Mouse (Mus musculus) monocyte, adult 2 months (primary cell): ENCODE data around the gene Fastkd5.
"Not testable (repeated sequence)": the region's sequence is repeated elsewhere in the genome, so short reads cannot be mapped to it uniquely, and the experiment has no call there.

Experiments used
- DNase-seq, 2 experiments: peaks; one replicate each; pipeline ENCODE4 v3.0.0; 2022; ENCODE audit warnings: low spot score in 2 of 2, low read depth in 1 of 2

Gene Fastkd5

DNA sequence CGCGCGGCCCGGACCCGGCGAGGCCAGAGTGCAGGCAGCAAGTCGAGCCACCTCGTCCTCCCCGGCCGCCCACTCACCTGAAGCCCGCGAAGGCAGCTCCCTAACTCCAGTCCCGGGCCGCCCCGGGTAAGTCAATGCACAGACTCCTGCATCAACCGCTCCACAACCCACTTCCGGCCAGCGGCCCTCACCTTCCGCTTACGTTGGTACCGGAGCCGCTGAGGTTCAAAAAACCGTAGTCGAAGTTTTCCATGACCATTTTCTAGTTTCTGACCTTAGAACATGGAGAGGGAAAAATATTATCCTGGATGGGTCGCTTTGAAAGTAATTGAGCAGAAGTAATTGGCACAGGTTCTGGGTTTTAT lies at the start of gene Fastkd5, which contains the start of gene Ubox5:
TSS of gene Fastkd5 (minus strand) at position 189 of the 365 bp plus-strand sequence.
TSS of gene Ubox5 (minus strand) at position 200 of the 365 bp plus-strand sequence.
- DNase-seq: peak; percentile 67 to 76

DNA sequence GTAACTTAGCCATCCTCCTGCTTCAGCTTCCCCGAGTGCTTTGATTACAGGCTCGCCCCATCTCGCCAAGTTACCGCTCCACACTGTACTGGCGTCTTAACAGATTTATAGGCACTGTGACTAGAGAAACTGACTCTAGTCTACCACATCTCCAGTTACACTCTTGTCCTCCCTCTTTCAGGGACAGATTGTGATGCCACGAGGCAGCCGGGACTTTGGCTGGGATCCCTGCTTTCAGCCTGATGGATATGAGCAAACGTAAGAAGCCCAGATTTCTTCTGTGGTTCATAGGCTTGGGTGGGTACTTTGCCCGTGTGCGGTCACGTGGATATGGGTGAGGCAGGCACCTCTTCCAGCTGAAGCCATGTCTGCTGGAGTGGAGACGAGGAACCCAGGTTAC lies 49.3 kb upstream of the Fastkd5 start:
- no peak for DNase-seq

DNA sequence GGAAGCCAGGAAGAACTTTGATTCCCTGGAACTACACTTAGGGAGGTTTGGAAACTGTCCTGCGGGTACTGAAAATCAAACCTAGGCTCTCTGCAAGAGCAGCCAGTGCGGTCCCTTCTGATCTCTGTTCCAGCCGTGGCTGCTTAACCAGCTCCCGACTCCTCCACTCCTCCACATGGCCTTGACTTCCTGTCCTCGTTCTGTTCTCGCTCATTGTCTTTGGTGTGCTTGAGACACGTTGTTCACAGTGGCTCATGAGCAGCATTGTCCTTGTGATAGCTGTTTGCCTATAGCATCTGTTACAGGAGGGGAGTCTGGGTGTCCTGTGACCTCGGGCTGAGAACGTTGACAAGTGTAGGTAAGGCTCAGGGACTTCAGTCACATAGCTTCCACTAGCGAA lies 47.4 kb upstream of the Fastkd5 start:
- no peak for DNase-seq

DNA sequence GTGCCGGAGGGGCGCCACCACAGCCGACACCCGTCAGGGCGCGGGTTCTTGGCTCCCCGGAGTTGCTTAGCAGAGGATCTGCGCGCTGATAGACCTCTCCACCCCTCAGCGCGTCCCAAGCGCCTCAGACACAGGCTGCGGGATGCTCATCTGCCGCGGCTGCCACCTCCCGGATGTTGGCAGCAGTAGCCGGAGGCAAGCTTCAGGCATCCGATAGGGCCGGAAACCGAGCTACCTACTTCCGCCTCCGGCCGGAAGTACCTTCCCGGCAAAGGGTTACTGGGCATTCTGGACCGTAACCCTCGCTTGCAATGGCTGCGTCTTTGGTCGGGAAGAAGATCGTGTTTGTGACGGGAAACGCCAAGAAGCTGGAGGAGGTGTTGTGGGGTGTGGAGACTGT lies 37.7 kb upstream of the Fastkd5 start, which contains the start of gene Itpa:
TSS of gene Itpa (plus strand) at position 52 of the 400 bp plus-strand sequence.
- DNase-seq: peak; percentile 55 to 61

DNA sequence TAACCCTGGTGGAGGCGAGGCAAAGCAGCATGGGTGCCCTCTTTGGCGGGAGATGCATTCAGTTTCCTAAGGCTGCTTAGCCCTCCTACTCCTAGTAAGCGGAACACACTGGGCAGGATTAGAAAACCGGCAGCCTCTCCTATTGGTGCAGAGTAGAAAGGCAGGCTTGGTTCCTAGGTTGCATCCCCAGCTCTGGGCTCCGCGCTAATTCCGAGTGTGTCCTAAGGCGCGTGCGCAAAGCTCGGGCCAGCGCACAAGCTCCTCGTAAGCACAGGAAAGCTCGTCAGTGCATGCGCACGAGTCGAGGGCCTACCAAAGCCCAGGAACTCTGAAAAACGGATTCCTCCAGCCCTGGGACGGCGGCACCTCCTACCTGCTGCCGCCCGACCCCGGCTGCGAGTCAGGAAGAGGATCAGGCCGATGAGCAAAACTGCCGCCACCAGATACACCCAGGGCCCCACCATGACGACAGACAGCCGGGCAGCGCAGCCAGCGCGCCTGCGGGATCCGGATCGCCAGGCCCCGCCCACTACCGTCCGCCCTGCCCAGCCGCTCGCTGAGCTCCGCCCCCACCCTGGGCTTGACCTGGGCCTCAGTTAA lies 34.4 kb upstream of the Fastkd5 start, which contains the start of gene Ddrgk1:
TSS of gene Ddrgk1 (minus strand) at position 558 of the 600 bp plus-strand sequence.
- peak; percentile 84 to 86 for DNase-seq

DNA sequence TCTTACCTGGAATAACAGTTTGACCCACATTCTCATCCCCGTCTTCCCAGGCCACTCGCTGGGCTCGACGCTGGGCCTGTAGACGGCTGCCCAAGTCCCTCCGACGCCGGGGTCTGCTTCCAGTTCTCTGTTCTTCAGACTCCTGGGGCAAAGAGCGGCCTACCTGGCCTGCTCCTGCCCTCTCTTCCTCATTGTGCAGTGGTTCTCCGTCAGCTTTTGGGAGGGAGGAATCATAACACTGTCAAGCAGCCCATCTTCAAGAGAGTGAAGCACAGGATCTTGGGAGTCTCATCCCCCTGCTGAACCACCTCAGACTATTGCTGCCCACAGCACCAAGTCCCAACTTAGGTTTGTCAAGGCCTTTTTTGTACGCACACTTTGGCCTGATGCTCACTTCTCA lies 33.5 kb upstream of the Fastkd5 start:
- no peak for DNase-seq

DNA sequence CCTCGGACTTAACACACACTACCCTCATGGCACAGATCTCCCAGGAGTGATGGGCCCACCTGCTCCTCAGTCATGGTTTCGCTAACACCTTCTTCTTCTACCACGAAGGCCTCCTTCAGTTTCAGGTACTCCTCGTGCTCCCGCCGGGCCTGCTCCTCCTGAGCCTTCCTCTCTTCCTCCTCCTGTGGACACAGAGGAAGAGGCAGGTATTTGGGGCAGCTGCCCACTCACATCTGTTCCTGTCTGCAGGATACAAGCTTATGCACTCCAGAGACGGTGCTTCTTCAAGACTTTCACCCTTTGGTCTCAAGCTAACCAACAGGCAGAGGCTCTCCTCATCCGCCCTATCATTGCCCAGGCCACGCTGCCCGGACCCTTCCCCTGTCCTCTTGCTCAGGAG lies 28.7 kb upstream of the Fastkd5 start:
- DNase-seq: no peak

DNA sequence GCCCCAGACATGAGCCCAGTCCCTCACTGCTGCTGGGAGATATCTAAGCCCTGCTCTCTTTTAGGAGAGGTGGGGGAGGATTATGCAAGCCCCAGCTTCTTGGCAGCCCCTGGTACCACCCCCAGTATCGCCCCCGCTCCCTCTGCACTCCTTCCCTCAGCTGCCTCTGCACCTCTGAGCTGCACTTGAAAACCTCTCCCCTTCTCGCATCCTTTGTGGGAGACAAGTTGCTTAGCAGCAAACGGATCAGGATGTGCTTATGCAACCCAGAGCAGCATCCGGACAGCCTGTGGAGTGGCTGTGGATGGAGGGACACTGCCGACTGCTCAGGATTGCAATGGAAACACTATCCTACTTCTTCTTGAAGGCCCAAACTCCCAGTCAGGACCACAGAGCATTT lies 27.7 kb upstream of the Fastkd5 start:
- no peak for DNase-seq

DNA sequence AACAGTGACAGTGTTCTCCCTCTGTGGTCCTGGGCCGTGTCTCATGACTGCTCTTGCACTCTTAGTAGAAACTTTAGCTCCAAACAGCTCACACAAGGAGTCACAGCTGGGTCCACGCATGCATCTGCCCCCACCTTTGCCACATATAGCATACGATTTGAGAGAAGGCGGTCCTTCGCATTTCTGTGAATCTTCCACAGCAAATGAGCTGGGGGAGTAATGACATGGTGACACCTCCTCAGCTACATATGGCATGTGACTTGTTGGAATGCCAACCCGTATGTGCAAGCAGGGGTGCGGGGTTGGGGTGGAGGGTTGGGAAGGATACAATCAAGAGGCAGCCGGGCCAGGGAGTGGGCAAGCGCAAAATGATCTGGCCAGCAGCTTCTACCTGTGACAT lies 26.7 kb upstream of the Fastkd5 start:
- DNase-seq: no peak

DNA sequence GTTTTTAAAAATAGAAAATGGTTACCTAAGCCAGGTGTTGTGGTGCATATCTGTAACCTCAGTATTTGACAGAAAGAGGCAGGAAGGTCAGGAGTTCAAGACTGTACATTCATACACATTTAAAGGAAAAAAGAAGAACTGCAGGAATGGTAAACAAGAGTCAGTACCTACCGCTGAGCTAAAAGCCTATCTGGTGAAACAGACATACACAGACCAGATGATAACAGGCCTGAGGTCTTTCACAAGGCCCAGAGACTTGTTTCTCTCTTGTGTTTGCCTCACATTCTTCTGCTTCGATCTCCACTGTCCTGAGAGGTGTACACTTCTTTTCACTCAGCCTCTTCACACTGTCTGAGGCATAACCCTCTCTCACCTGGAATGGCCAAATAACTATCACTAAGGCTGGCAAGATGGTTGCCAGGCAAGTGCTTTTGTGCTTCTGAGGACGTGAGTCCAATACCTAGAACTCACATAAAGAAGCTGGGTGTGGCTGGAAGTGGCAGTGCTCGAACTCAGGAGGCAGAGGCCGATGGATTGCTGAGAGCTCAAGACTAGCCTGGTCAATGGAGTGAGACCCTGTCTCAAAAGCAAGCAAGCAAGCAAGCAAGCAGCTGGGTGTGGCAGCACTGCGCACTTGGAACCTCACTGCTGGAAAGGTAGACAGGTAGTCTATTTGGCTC lies 26.0 kb upstream of the Fastkd5 start:
- DNase-seq: no peak

DNA sequence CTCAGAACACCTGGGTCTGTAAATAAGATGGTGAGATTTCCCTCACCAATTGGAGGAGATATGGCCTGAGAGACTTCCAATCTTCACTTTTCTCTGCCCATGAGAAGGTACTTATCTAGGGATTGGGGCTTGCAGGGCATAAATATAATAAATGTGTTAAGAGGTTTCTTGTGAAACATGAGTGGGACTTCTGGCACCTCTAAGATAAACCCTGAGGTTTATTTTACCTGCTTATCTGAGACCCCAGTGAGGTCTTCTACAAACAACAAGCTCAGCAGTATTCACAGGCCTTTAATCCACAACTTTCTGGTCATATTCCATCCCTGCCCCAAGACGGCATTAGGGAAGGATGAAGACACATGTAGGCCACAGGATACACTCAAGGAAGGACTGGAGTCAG lies 23.9 kb upstream of the Fastkd5 start:
- no peak for DNase-seq

DNA sequence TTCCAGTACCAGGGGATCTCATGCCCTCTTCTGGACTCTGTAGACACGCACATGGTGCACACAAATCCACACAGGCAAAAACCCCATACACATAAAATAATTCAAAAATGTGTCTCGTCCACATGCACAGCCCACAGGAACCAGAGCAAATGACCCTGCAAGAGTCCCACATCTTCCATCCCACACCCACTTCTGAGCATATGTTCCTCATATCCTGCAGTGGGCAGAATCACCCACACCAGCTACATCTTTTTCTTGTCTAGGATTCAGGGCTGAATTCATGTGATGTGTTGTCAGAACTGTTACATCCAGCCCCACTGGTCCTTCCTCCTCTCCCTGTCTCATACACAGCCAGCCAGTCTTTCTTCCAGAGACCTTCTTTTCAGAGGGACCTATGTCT lies 23.5 kb upstream of the Fastkd5 start:
- no peak for DNase-seq

DNA sequence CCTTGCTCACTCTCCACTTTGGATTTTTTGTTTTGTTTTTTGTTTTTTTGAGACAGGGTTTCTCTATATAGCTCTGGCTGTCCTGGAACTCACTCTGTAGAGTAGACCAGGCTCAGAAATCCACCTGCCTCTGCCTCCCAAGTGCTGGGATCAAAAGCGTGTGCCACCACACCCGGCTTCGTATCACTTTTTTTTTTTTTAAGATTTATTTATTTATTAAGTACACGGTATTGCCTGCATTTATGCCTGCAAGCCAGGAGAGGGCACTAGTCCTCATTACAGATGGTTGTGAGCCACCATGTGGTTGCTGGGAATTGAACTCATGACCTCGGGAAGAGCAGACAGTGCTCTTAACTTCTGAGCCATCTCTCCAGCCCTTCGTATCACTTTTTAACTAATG lies 19.2 kb upstream of the Fastkd5 start:
- not testable (repeated sequence) for DNase-seq

DNA sequence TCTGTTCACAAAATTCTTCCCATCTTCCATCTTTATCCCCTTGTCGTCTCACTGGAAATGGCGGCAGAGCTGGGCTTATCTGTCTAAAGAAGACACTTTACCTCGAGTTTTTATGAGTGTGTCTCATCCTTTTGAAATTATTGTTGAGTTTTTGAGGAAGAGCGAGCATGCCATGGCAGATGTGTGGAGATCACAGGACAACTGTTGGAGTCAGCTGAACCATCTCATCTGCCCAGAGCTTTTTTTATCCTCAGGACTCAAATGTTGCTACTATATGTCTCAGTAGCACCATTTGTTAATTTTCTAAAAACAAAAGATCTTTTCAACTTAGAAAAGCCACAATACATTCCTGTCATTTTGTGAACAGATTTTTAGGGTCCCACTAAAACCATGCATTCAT lies 15.4 kb upstream of the Fastkd5 start:
- no peak for DNase-seq

DNA sequence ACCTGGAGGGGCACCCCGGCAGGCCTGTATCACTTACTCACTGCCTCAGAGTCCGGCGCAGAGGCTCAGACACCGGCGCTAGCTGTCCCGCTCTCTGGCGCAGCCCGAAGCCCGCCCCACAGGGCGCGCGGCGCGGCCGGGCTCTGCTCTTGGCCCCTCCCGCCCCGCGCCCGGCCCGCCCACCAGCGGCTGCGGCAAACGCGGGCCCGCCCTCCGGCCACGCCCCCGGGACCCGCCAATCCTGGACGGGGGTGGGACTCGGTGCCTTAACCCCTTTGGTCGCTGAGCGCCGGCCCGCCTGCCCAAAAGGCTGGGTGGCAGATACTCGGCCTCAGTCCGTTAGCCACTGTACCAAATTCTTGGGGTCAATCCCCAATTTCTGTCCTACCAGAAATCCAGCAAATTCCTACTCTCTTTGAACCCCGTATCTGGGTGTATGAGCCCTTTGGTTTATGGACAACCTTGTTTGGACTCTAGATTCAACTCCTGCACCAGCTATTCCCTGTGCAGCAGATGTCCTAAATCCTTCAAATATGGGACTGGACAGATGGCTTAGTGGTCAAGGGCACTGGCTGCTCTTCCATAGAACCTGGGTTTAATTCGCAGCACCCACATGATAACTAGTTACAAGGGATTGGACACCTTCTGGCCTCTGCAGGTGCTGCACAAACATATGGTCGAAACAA lies 13.0 kb upstream of the Fastkd5 start, which contains the start of gene Lzts3:
TSS of gene Lzts3 (minus strand) at position 120 of the 686 bp plus-strand sequence.
- DNase-seq: peak; percentile 59 to 72

DNA sequence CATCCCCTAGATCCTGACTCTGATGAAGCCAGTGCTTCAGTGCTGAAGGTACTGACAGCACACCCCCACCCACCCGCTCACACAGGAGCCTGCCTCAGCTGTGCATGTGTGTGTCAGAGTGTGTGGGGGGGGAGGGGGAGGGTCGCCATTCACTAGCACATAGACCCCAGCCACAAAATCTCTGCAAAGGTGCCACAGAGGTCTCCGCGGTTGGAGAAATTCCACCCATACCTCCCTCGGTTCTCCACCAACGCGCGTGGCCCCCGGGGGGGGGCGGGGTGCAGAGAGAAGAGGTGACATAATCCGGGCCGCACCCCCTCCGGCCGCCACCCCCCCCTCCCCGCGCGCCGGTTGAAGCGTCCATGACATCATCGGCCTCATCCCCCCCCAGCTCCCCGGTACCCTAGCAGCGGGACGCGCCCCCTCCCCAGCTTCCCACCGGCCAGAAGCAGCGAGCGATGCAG lies 12.4 kb upstream of the Fastkd5 start:
- no peak for DNase-seq

DNA sequence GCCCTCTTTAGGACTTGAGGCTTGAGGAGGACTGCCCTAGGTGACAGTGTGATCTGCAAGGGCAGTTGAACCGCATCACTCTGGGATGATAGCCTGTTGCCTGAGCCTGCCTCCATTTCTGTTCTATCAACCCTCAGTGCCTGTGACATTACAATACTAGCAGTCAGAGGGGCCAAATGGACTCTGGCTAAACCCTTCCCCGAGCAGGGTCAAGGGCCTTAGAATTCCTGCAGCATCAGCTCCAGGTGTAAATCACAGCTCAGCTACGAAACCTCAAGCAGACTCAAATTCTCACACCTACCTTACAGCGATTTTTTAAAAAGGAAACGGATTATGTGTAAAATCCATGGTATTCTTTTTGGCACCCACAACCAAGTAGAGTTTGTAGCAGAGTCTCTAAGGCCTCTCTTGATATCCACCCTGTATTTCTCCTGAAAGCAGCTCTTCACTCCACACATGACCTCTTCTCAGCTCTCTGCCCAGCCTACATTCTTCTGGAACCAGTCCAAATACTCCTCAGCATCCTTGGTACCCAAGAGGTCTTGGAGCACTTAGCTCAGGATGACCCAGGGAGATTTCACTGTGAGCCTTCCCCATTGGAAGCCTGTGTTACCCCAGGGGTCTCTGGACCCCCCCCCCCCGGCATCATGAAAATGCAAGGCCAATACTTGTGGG lies 11.7 kb upstream of the Fastkd5 start:
- no peak for DNase-seq

DNA sequence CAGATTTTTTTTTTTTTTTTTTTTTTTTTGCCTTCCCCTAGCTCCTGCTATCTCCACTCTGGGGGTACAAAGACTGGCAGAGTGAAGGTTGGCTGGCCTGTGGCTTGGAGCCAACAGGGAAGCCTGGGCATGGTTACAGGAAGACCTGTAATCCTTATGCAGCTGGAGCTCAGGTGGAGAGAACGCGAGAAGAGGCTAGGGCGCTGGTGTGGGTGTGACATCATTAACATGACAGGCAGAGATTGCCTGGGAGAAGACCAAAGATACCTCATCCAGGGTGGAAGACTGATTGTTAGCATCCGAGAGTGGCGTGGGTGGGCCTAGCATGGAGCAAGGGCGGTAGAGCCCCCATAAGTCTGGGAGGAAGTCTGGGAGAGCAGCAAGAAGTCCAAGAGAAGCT lies 9.4 kb upstream of the Fastkd5 start:
- DNase-seq: no peak

DNA sequence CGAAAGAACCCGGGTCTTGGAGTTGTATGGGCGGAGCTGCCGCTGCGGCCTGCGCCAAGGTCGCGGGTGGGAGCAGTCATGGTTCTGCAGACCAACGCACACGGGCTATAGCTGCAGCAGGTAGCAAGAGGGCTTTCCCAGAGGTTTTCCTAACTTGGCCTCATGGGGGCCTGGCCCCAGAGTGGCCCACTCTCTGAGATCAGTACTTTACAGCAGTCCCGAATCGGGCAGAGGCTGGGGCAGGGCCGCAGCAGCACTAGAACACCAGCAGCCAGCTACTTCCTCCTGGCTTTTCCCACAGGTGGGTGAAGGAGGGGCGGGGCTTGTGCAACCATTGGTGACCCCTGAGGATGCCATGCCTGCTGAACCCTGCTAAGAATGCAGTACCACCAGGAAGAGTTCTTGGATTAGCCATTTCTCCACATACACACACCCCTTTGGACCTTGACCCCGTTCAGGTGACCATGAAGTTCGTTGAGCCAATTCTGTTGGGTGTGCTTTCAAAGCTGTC lies 8.3 kb upstream of the Fastkd5 start:
- no peak for DNase-seq

DNA sequence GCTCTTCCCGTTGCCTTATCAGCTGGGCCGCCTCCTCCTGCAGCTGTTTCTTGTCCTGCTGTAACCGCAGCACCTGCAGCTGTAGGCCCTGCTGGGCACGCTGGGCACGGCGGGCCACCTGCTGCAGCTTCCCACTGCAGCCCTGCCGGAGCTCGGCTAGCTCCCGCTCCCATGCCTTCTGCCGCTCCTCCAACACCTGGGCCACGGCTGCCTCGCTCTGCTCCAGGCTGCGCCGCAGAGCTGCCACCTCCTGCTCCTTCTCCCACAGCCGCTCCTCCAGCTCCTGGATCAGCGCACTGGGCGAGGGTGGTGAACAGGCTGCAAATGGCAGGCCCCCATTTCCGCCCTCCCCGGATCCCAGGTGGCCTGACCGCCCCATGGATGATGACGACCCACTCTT lies 6.0 kb upstream of the Fastkd5 start:
- no peak for DNase-seq

DNA sequence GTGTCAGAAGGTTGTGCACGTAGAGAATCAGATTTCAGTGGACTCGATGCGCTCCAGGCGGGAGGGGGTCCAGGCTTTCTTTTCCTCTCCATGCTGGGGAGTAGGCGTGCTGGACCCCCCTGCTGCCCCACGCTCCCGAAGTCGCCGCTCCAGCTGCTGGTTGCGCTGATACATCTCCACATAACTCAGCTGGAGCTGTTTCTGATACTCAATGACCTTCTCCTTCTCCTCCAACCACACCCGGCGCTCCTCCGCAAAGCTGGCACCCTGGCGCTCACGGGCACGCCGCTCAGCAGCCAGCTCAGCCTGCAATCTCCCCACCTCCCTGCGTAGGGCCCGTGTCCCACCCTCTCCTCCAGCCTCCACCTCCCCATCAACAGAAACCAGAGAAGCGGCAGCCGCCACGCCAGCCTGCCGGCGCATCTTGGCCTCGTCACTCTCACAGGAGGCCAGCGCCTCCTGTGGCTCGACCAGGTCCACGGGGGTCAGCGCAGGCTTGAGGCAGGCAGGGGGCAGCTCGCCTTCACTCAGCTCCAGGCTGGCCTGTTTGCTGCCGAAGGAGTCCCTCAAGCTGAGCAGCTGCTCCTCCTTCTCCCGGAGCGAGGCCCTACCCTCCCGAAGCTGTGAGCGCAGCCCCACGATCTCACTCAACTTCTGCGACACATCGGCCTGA lies 5.0 kb upstream of the Fastkd5 start:
- DNase-seq: no peak
